Mouse (Mus musculus): ENCODE measurements around the gene Fmnl2. TPM values are rescaled to one million over a fixed set of nuclear protein-coding genes. Genes with fewer than 3 reads are reported as not detected.
A peak's percentile ranks its signal among the peaks of the same experiment; 100 is the strongest.

The Fmnl2 gene
- polyA plus RNA-seq, 1 experiment = not detected

GRCm38 (mm10) chr2:53038253-53038652 is 180.6 kb downstream of the Fmnl2 start:
- no peak overlapping the region for H3K27ac ChIP-seq (ENCODE audit: insufficient read depth, low read depth, low read length)
- 63% methylated on average over 2 of the region's 2 CpGs for WGBS
- no peak overlapping the region for H3K4me3 ChIP-seq (ENCODE audit: insufficient read depth, low read depth, low read length)
- H3K4me1 ChIP-seq (ENCODE audit: control insufficient read depth, insufficient read depth, low read length) = peaks cover 3% of the 10 kb centered on the region
- TF ChIP-seq POLR2A (IDR thresholded peaks at IDR 0.05; ENCODE audit: insufficient read depth, low read depth, low read length) (no peak), CTCF (IDR thresholded peaks at IDR 0.05; ENCODE audit: insufficient read depth, low read depth, low read length) (no peak)

- Histone ChIP-seq H3K27ac (ENCODE audit: insufficient read depth, low read depth, low read length) (0 out of 2 replicates have a peak overlapping the region, but pooled peaks have one; percentile 45), H3K4me1 (ENCODE audit: control insufficient read depth, insufficient read depth, low read length) (peaks cover 3% of the 10 kb centered on the region), H3K4me3 (ENCODE audit: insufficient read depth, low read depth, low read length) (no peak overlapping the region)
- WGBS = 24% methylated on average over 9 of the region's 9 CpGs
- TF ChIP-seq CTCF (IDR thresholded peaks at IDR 0.05; ENCODE audit: insufficient read depth, low read depth, low read length) = no peak
- TF ChIP-seq POLR2A (IDR thresholded peaks at IDR 0.05; ENCODE audit: insufficient read depth, low read depth, low read length) = no peak
Observed at GRCm38 (mm10) chr2:53038737-53039136, 181.1 kb downstream of the Fmnl2 start.

- TF ChIP-seq POLR2A (IDR thresholded peaks at IDR 0.05; ENCODE audit: insufficient read depth, low read depth, low read length) (no peak), CTCF (IDR thresholded peaks at IDR 0.05; ENCODE audit: insufficient read depth, low read depth, low read length) (no peak)
- no peak overlapping the region for H3K27ac ChIP-seq (ENCODE audit: insufficient read depth, low read depth, low read length)
- WGBS = 79% methylated on average over 6 of the region's 6 CpGs
- no peaks in the 10 kb centered on the region for H3K4me1 ChIP-seq (ENCODE audit: control insufficient read depth, insufficient read depth, low read length)
- H3K4me3 ChIP-seq (ENCODE audit: insufficient read depth, low read depth, low read length) = no peak overlapping the region
Observed at GRCm38 (mm10) chr2:53047031-53047430, 189.4 kb downstream of the Fmnl2 start.

GRCm38 (mm10) chr2:53047749-53048387 is 190.2 kb downstream of the Fmnl2 start:
- no peak overlapping the region for H3K4me3 ChIP-seq (ENCODE audit: insufficient read depth, low read depth, low read length)
- no peak for TF ChIP-seq CTCF (IDR thresholded peaks at IDR 0.05; ENCODE audit: insufficient read depth, low read depth, low read length)
- no peak for TF ChIP-seq POLR2A (IDR thresholded peaks at IDR 0.05; ENCODE audit: insufficient read depth, low read depth, low read length)
- no peaks in the 10 kb centered on the region for H3K4me1 ChIP-seq (ENCODE audit: control insufficient read depth, insufficient read depth, low read length)
- H3K27ac ChIP-seq (ENCODE audit: insufficient read depth, low read depth, low read length) = no peak overlapping the region
- WGBS = 97% methylated on average over 1 of the region's 1 CpGs

GRCm38 (mm10) chr2:53050376-53050775 is 192.7 kb downstream of the Fmnl2 start:
- no peak overlapping the region for H3K4me3 ChIP-seq (ENCODE audit: insufficient read depth, low read depth, low read length)
- no peak for TF ChIP-seq CTCF (IDR thresholded peaks at IDR 0.05; ENCODE audit: insufficient read depth, low read depth, low read length)
- no peak for TF ChIP-seq POLR2A (IDR thresholded peaks at IDR 0.05; ENCODE audit: insufficient read depth, low read depth, low read length)
- 77% methylated on average over 6 of the region's 6 CpGs for WGBS
- no peak overlapping the region for H3K27ac ChIP-seq (ENCODE audit: insufficient read depth, low read depth, low read length)
- H3K4me1 ChIP-seq (ENCODE audit: control insufficient read depth, insufficient read depth, low read length) = no peaks in the 10 kb centered on the region

GRCm38 (mm10) chr2:53051502-53051901 is 193.8 kb downstream of the Fmnl2 start:
- H3K27ac ChIP-seq (ENCODE audit: insufficient read depth, low read depth, low read length) = no peak overlapping the region
- H3K4me3 ChIP-seq (ENCODE audit: insufficient read depth, low read depth, low read length) = no peak overlapping the region
- no peaks in the 10 kb centered on the region for H3K4me1 ChIP-seq (ENCODE audit: control insufficient read depth, insufficient read depth, low read length)
- WGBS = 97% methylated on average over 8 of the region's 8 CpGs
- TF ChIP-seq CTCF (IDR thresholded peaks at IDR 0.05; ENCODE audit: insufficient read depth, low read depth, low read length) = no peak
- TF ChIP-seq POLR2A (IDR thresholded peaks at IDR 0.05; ENCODE audit: insufficient read depth, low read depth, low read length) = no peak

- TF ChIP-seq POLR2A (IDR thresholded peaks at IDR 0.05; ENCODE audit: insufficient read depth, low read depth, low read length) (no peak), CTCF (IDR thresholded peaks at IDR 0.05; ENCODE audit: insufficient read depth, low read depth, low read length) (no peak)
- 0 out of 2 replicates have a peak overlapping the region, but pooled peaks have one; percentile 50 for H3K27ac ChIP-seq (ENCODE audit: insufficient read depth, low read depth, low read length)
- WGBS = 60% methylated on average over 7 of the region's 7 CpGs
Observed at GRCm38 (mm10) chr2:53053714-53054113, 196.1 kb downstream of the Fmnl2 start.

GRCm38 (mm10) chr2:53056556-53056955 is 198.9 kb downstream of the Fmnl2 start:
- no peak overlapping the region for H3K27ac ChIP-seq (ENCODE audit: insufficient read depth, low read depth, low read length)
- no peak overlapping the region for H3K4me3 ChIP-seq (ENCODE audit: insufficient read depth, low read depth, low read length)
- H3K4me1 ChIP-seq (ENCODE audit: control insufficient read depth, insufficient read depth, low read length) = no peaks in the 10 kb centered on the region
- TF ChIP-seq CTCF (IDR thresholded peaks at IDR 0.05; ENCODE audit: insufficient read depth, low read depth, low read length) (no peak), POLR2A (IDR thresholded peaks at IDR 0.05; ENCODE audit: insufficient read depth, low read depth, low read length) (no peak)
- WGBS = 89% methylated on average over 6 of the region's 6 CpGs

More at GRCm38 (mm10) chr2:53053714-53054113, 196.1 kb downstream of the Fmnl2 start:
- Histone ChIP-seq H3K4me3 (ENCODE audit: insufficient read depth, low read depth, low read length) (no peak overlapping the region), H3K4me1 (ENCODE audit: control insufficient read depth, insufficient read depth, low read length) (no peaks in the 10 kb centered on the region)

GRCm38 (mm10) chr2:53057291-53057690 is 199.6 kb downstream of the Fmnl2 start:
- WGBS = 87% methylated on average over 2 of the region's 2 CpGs
- Histone ChIP-seq H3K4me1 (ENCODE audit: control insufficient read depth, insufficient read depth, low read length) (no peaks in the 10 kb centered on the region), H3K27ac (ENCODE audit: insufficient read depth, low read depth, low read length) (no peak overlapping the region), H3K4me3 (ENCODE audit: insufficient read depth, low read depth, low read length) (no peak overlapping the region)
- TF ChIP-seq CTCF (IDR thresholded peaks at IDR 0.05; ENCODE audit: insufficient read depth, low read depth, low read length) (no peak), POLR2A (IDR thresholded peaks at IDR 0.05; ENCODE audit: insufficient read depth, low read depth, low read length) (no peak)
